Mouse (Mus musculus) liver, postnatal 0 days (tissue): ENCODE results near the gene Gm30191. TPM values are rescaled to one million over a fixed set of nuclear protein-coding genes. Genes with fewer than 3 reads are reported as not detected.

Source experiments
- ATAC-seq: fragments of 200-750 bp; cut with Nextera tagmentation; 2 replicates; pipeline ENCODE4 v1.8.0; 2017; ENCODE audit warnings: mild to moderate bottlenecking, moderate library complexity
- DNase-seq: peaks from one replicate; pipeline ENCODE4 v3.0.0-alpha.2; 2016
- H3K27ac ChIP-seq: fragments of 300-500 bp; sonication (generic); 2 replicates; pipeline ENCODE4 v1.5.1; 2014; ENCODE audit warnings: antibody characterized with exemption, moderate library complexity, mild to moderate bottlenecking, low read depth
- H3K27me3 ChIP-seq: fragments of 300-500 bp; sonication (generic); 2 replicates; pipeline ENCODE4 v1.6.1; 2014; ENCODE audit warnings: low read length, control low read depth, mixed read lengths; ENCODE audit not compliant: insufficient read depth
- H3K36me3 ChIP-seq: fragments of 300-500 bp; sonication (generic); replicated peaks from 2 replicates; pipeline ENCODE4 v1.6.1; 2014; ENCODE audit warnings: mild to moderate bottlenecking, control low read depth, low read length, moderate library complexity, mixed read lengths; ENCODE audit not compliant: insufficient read depth
- H3K4me1 ChIP-seq: fragments of 300-500 bp; sonication (generic); 2 replicates; pipeline ENCODE4 v1.6.1; 2014; ENCODE audit warnings: antibody characterized with exemption, mild to moderate bottlenecking, control low read depth; ENCODE audit not compliant: insufficient read depth
- H3K4me2 ChIP-seq: fragments of 300-500 bp; sonication (generic); 2 replicates; pipeline ENCODE4 v1.6.1; 2014; ENCODE audit warnings: low read depth, mild to moderate bottlenecking, low read length, moderate library complexity, mixed read lengths
- H3K4me3 ChIP-seq: fragments of 300-500 bp; sonication (generic); 2 replicates; pipeline ENCODE4 v1.5.1; 2014; ENCODE audit warnings: low read depth, low read length
- H3K9ac ChIP-seq: fragments of 300-500 bp; sonication (generic); replicated peaks from 2 replicates; pipeline ENCODE4 v1.6.1; 2014; ENCODE audit warnings: mild to moderate bottlenecking, moderate library complexity
- H3K9me3 ChIP-seq: fragments of 300-500 bp; sonication (generic); 2 replicates; pipeline ENCODE4 v1.6.1; 2016; ENCODE audit warnings: mild to moderate bottlenecking, control low read depth, low read length, mixed read lengths
- CTCF ChIP-seq: sonication (generic); IDR thresholded peaks from 2 replicates; pipeline ENCODE4 v1.5.1; 2016; ENCODE audit warnings: antibody characterized with exemption, low read depth
- EP300 ChIP-seq: IDR thresholded peaks from 2 replicates; pipeline ENCODE4 v1.6.1; 2016; ENCODE audit warnings: antibody characterized with exemption, low read depth, mild to moderate bottlenecking
- WGBS: fragments of 180-500 bp; shearing (Covaris S2); extraction: QIAGEN DNeasy Blood & Tissue Kit; methylation state at CpG from one replicate; pipeline ENCODE4 v1.1.7; 2014; ENCODE audit not compliant: insufficient replicate concordance; 5-methylcytosine and 5-hydroxymethylcytosine counted together
- polyA plus RNA-seq: library from polyadenylated mRNA; unstranded; fragments of >200 nt; fragmentation: Nextera tagmentation; extraction: Ambion mirVana; gene quantifications from 2 replicates; pipeline ENCODE4 v1.2.1, GENCODE M21; 2015

The Gm30191 gene
- polyA plus RNA-seq, 1 experiment from 2014 or later = not detected

GRCm38 (mm10) chr4:134250930-134251240, 4.2 kb downstream of the Gm30191 start:
- no peak for ATAC-seq

GRCm38 (mm10) chr4:134251241-134252130, 4.8 kb downstream of the Gm30191 start:
- Histone ChIP-seq H3K36me3 (no peaks in the 10 kb centered on the region), H3K4me2 (peak overlapping the region; percentile 69), H3K9me3 (no peaks in the 10 kb centered on the region), H3K4me1 (peaks cover 30% of the 10 kb centered on the region), H3K4me3 (peak overlapping the region; percentile 37), H3K27me3 (peaks cover 87% of the 10 kb centered on the region), H3K27ac (no peak overlapping the region), H3K9ac (no peak overlapping the region)
- DNase-seq (no peak), ATAC-seq (no peak)
- TF ChIP-seq EP300 = no peak
- TF ChIP-seq CTCF = no peak
- WGBS = 3% methylated on average over 90 of the region's 91 CpGs

More at GRCm38 (mm10) chr4:134250930-134251240, 4.2 kb downstream of the Gm30191 start:
- no peak for DNase-seq
- H3K4me1 ChIP-seq = peaks cover 27% of the 10 kb centered on the region
- peak overlapping the region; percentile 37 for H3K4me3 ChIP-seq
- H3K9me3 ChIP-seq = no peaks in the 10 kb centered on the region
- no peak overlapping the region for H3K27ac ChIP-seq
- TF ChIP-seq EP300 (no peak), CTCF (no peak)
- H3K36me3 ChIP-seq = no peaks in the 10 kb centered on the region
- peak overlapping the region; percentile 69 for H3K4me2 ChIP-seq
- no peak overlapping the region for H3K9ac ChIP-seq
- WGBS = 22% methylated on average over 10 of the region's 10 CpGs
- peaks cover 90% of the 10 kb centered on the region for H3K27me3 ChIP-seq

- no peak for TF ChIP-seq CTCF
- no peak for TF ChIP-seq EP300
- H3K4me1 ChIP-seq = peaks cover 30% of the 10 kb centered on the region
- 20% methylated on average over 22 of the region's 22 CpGs for WGBS
These were observed 5.6 kb downstream of the Gm30191 start for GRCm38 (mm10) chr4:134252131-134252910.

GRCm38 (mm10) chr4:134252911-134253721, 6.4 kb downstream of the Gm30191 start:
- no peak for TF ChIP-seq EP300
- no peak for TF ChIP-seq CTCF
- DNase-seq = no peak
- 0 out of 2 replicates have a peak overlapping the region, but pooled peaks have one; percentile 2 for H3K4me3 ChIP-seq
- no peak overlapping the region for H3K27ac ChIP-seq
- no peak overlapping the region for H3K9ac ChIP-seq
- no peaks in the 10 kb centered on the region for H3K9me3 ChIP-seq
- H3K36me3 ChIP-seq = no peaks in the 10 kb centered on the region
- H3K4me1 ChIP-seq = peaks cover 30% of the 10 kb centered on the region
- ATAC-seq = no peak
- H3K27me3 ChIP-seq = peaks cover 73% of the 10 kb centered on the region
- H3K4me2 ChIP-seq = no peak overlapping the region; the same call in 1 of the 2 replicates
- 16% methylated on average over 15 of the region's 15 CpGs for WGBS

More at GRCm38 (mm10) chr4:134252131-134252910, 5.6 kb downstream of the Gm30191 start:
- Histone ChIP-seq H3K4me2 (peak overlapping the region; percentile 69), H3K4me3 (no peak overlapping the region), H3K27ac (no peak overlapping the region), H3K9ac (no peak overlapping the region), H3K9me3 (no peaks in the 10 kb centered on the region), H3K27me3 (peaks cover 81% of the 10 kb centered on the region), H3K36me3 (no peaks in the 10 kb centered on the region)
- ATAC-seq (no peak), DNase-seq (no peak)

- Histone ChIP-seq H3K27me3 (peaks cover 68% of the 10 kb centered on the region), H3K4me3 (0 out of 2 replicates have a peak within 1 kb of the TSS, but pooled peaks have one; percentile 2), H3K4me1 (peaks cover 32% of the 10 kb centered on the region), H3K9ac (no peak within 1 kb of the TSS), H3K4me2 (peak within 1 kb of the TSS; percentile 13), H3K27ac (0 out of 2 replicates have a peak within 1 kb of the TSS, but pooled peaks have one; percentile 35), H3K36me3 (no peaks in the 10 kb centered on the region), H3K9me3 (no peaks in the 10 kb centered on the region)
- 3% methylated on average over 13 of the region's 13 CpGs for WGBS
- DNase-seq = no peak
- TF ChIP-seq EP300 (no peak), CTCF (no peak)
- no peak for ATAC-seq
These were observed 7.1 kb downstream of the Gm30191 start, which contains the start of gene Grrp1 for GRCm38 (mm10) chr4:134253722-134254324. TSS of gene Grrp1 (minus strand) at chr4:134254106.
